Mouse (Mus musculus): ENCODE results near the gene Scube1. TPM values are rescaled to one million over a fixed set of nuclear protein-coding genes. Genes with fewer than 3 reads are reported as not detected.

Gene Scube1
- total RNA-seq (2014; fragmentation: Nextera tagmentation), result 0.07 TPM in 1 of 2 replicates, not detected in the other
- total RNA-seq (2017), result not detected in 2 replicates

DNA sequence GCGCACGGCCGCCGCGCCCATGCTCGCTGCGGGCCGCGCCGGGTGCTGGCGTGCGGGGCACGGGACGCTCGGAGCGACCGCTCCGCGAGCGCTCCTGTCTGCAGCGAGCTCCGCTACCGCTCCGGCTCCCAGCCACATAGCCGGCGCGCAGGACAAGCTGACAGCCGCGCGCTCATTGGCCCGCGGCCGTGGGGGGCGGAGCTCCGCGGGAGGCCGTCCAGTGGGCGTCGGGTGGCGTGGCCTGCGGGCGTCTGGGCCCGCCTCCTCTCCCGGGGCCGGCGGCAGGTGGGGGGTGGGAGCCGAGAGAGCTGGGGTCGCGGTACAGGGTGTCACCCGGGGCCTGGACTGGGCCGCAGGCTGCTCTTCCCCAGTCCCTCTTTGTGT is at the start of gene Scube1:
Scube1 (minus strand) TSS at position 136 of the 384 bp plus-strand sequence.
- peak; percentile 83 for ATAC-seq (replicated peaks; ENCODE audit: low FRiP score, low TSS enrichment, poor library complexity, severe bottlenecking)

DNA sequence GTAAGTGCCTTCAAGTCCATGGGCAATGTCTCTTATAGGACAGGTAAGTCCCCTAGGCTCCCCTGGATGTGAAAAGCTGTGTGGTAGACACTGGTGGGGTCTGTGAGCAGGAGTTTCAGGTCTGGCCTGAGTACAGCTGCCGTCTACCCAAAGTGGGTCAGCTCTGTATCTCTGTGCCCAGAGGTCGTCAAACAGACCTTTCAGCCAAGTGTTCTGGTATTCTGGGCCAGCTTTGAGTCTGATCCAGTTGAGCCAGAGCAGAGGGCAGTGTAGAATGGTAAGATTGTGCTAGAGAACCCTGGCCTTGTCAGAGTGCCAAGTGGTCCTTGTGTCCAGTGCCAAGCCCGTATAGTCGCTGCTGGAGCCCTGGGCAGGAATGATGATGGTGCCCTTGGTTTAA is 48.1 kb upstream of the Scube1 start:
- no peak for ATAC-seq (replicated peaks; ENCODE audit: low FRiP score, low TSS enrichment, poor library complexity, severe bottlenecking)

DNA sequence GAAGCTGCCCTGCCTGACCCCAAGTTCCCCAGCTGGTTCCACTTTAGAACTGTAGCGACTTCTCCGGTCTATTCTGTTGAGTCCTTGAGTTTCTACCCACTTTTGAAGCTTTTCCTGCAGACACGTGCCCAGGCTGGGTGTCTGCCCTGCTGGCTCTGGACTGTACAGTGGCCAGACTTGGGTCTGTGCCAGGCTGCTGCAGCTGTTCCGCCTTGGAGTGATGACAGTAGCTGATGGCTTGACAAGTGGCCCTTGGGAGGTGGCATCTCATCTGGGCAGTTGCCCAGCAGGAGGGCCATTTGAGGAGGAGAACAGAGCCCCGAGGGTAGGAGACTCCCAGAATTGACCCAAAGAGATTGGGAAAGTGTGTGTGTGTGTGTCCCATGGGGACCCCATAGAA is 47.6 kb upstream of the Scube1 start:
- ATAC-seq (replicated peaks; ENCODE audit: low FRiP score, low TSS enrichment, poor library complexity, severe bottlenecking), result no peak

DNA sequence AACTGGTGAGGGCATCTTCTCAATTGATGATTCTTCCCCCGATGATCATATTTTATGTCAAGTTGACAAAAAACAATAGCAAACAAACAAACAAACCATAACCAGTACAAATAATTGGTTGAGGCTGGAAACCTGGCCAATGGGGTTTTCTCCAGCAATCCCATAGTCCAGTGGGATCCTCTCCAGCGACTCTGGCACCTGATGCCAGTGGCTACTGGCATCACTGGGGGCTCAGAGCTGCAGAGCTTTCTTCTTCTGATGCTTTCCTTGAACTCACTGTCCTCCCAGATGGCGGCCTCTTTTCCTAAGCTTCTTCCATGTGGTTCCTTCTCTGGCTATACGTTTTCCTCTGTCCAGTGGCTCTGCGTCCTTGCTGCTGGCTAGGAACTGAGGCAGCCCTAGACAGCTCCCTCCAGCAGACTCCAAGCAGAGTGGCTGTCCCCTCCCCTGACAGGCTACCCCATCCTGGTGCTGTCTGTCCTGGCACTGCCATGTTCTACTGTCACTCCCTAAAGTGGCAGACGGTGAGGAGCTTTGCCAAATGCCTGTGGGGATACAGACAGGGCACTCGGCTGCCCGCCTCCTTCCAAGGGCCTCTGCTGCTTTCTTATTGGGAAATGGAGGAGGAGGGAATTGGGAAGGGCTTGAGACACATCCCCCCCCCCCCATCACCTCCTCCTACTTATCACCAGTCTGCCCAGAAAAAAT is 46.7 kb upstream of the Scube1 start:
- ATAC-seq (replicated peaks; ENCODE audit: low FRiP score, low TSS enrichment, poor library complexity, severe bottlenecking), result no peak

DNA sequence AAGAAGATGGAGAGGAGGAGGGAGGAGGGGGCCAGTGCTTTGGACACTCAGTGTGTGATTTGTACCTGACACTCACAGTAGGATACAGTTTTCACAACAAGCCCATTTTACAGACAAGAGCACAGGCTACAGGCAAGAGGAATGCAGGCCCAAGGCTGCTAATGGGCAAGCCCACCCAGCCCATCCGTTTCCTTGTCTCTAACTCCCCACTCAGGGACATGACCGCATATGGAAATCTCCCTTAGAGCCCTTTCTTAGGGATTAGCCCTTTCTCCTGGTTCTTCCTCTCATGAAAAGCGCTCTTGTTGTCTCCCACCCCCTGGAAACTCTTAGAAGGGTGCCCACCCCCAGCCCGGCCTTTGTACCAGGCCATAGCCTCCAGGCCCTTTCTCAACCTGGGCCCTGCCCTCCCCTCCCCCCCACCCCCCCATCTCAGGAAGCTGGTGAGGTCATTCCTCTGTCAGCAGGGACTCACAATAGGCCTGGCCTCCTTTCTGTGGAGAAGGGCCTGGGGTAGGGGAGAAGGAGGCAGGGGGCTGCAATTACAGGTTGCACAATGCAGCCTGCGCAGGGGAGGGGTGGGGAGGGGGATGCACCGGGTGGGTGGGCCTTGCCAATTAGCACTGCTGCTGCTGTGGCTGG is 40.7 kb upstream of the Scube1 start:
- no peak for ATAC-seq (replicated peaks; ENCODE audit: low FRiP score, low TSS enrichment, poor library complexity, severe bottlenecking)

DNA sequence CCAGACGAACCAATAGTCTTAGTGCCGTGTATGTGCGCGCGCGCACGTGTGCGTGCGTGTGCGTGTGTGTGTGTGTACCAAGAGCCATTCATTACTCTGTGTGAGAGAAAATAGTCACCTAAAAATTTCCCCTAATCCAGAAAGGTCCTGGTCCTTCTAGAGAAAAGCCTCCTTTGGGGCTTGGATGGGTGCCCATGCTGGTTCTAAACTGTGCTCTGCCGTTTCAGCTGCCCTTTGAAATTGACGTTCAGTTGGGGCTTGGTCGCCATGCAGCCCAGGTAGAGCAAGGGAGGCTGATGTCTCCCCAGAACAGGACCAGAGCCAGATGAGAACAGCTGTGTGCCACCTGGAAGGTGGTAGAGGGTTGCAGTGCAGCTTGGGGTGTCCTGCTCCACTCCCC is 36.7 kb upstream of the Scube1 start:
- no peak for ATAC-seq (replicated peaks; ENCODE audit: low FRiP score, low TSS enrichment, poor library complexity, severe bottlenecking)

DNA sequence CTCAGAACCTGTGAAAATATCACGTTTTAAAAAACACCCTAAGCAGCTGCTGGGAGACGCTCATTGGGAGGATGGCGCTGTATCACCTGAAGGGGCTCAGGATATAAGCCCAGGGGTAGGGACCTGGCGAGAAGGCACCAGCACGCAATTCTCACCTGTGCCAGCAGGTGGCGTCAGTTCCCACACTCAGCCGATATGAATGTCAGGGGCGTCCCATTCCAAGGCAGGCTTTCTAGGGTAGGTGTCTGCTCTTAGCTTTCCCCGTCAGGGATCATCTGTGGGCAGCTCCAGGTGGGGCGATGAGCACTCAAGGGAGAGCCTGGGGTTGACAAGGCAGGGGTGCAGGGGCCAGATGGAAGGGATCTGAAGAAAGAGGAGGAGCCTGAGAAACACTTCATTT is 35.9 kb upstream of the Scube1 start:
- ATAC-seq (replicated peaks; ENCODE audit: low FRiP score, low TSS enrichment, poor library complexity, severe bottlenecking), result 0 out of 2 replicates have a peak, but pooled peaks have one; percentile 63

DNA sequence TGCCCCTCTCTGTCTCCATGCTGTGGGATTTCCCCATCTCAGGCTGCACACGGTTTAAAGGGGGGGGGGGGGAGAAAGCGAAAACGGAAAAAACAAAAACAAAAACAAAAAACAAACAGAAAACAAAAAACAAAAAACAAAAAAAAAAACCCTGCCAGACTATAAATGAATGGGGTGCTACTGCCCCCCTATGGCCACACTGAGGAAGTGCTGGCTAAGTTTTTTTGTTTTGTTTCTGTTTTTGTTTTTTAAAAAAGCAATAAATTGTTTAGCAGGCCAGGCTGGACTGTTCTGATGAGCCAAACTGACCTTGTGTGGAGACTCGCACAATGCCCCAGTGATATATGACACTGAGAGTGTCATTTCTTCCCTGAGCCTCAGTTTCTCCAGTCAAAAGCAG is 34.1 kb upstream of the Scube1 start:
- ATAC-seq (replicated peaks; ENCODE audit: low FRiP score, low TSS enrichment, poor library complexity, severe bottlenecking), result no peak

DNA sequence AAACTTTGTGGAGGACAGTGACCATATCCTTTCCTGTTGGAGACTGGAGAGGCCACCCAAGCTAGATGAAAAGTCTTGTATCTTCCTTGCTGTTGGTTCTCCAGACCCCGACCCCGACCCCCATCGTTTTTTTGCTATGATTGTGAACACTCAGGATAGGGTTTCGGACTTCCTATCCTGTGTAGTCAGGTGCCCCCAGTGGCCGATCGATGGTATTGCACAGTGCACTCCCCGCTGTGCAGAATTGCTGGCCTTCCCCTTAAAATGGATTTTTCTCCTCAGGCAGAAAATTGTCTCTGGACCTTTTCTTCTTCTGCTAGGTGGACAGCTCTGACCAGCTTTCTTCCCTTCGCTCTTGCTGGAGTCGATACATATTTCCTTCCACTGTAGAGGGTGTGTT is 31.9 kb upstream of the Scube1 start:
- ATAC-seq (replicated peaks; ENCODE audit: low FRiP score, low TSS enrichment, poor library complexity, severe bottlenecking), result no peak

DNA sequence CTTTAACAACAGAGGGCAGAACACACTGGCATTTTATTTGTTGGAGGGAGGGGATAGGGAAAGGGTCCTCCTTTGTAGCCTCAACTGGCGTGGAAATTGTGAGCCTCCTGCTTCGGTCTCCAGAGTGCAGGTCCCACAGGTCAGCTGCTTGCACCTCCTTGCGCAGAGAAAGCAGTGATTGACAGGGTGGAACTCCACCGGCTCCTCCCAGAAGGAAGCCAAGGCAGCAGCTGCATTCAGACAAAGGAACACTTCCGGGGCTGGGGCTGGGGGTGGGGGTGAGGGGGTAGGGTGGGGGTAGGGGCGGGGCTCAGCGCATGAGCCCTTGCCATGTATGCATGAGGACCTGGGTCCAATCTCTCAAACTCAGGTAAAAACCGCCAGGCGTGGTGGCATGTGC is 24.6 kb upstream of the Scube1 start:
- no peak for ATAC-seq (replicated peaks; ENCODE audit: low FRiP score, low TSS enrichment, poor library complexity, severe bottlenecking)

DNA sequence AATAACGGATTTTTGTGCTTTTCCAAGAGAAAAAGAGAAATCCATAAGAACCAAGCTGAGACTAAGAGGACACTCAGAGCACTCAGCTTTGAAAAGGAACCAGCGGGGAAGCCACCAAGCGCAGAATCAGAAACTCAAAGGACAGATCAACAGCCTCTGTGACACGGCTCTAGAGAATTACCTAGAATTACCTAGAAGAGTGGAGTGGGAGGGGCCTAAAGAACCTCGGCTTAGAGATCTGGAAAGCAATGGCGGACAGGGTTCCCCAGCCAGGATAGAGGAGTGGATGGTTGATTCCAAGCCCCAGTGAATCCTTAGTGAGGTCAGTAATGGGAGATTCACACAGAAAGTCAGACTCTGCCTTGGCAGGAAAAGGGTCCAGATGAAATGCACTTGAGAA is 24.2 kb upstream of the Scube1 start:
- ATAC-seq (replicated peaks; ENCODE audit: low FRiP score, low TSS enrichment, poor library complexity, severe bottlenecking), result no peak

DNA sequence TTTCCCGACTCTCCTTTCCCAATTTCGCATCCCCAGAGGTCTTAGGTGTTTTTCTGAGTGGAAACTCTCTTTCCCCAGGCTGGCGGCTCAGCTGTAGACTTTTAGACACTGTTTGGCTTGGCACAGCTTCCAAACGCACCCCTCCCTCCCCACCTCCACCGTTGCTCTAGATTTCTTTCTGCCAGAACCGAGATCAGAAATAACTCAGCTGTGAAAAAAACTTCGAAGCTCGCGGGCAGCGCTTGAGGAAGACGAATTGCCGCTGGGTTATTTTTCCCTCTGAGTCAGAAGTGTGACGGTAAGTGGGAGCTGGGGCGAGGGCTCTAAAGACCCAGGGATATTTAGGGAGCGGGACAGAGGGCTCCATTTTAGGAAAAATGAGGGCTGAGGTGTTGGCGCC is 21.5 kb upstream of the Scube1 start:
- no peak for ATAC-seq (replicated peaks; ENCODE audit: low FRiP score, low TSS enrichment, poor library complexity, severe bottlenecking)

DNA sequence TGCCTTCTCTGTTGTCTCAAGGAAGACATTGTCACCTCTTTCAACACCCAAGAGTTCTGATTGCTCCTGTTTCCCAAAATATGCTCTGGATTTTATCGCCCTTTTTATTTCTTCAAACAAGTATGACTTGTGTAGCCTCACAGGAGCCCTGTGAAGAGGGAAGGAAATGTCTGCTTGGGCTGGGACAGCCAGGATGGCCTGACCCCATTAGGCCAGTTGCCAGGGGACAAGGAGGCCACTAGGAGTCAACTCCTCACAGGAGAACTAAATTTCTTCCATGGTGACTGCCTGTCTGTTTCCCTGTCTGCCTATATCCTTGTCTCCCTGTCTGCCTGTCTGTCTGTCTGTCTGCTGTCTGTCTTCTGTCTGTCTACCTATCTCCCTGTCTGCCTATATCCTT is 17.2 kb upstream of the Scube1 start:
- no peak for ATAC-seq (replicated peaks; ENCODE audit: low FRiP score, low TSS enrichment, poor library complexity, severe bottlenecking)

DNA sequence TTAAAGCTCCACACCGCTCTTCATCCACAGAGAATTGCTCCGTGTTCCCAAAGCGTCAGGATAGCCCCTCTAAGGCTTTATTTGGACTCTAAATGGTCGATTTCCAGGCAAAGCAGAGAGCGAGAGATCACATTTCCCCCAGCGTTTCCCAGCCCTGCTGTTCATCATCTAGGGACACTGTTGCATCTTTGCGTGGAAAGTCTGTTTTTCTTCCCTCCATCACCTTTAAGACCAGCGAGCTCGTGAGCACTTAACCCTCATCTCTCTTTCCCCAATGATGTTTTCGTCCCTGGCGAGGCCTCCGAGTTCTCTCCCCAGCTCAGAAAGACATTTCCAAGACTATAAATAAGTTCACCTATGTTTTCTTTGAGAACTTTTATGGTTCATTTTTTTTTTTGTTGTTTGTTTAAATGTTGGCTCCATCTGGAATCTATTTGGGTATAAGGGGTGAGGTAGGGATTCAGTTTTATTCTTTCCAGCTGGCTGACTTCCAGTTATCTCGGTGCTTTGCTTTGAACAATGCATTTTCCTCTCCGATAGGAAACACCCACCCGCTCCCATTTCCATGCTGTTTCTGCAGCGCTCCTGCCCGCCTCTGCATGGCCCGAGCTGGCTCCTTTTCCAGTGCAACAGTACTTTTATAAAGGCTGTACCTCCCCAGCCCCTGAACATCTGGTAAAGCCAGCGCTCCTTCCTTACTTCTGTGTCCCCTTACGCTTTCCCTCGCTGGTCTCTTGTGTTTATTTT is 16.0 kb upstream of the Scube1 start:
- ATAC-seq (replicated peaks; ENCODE audit: low FRiP score, low TSS enrichment, poor library complexity, severe bottlenecking), result no peak

DNA sequence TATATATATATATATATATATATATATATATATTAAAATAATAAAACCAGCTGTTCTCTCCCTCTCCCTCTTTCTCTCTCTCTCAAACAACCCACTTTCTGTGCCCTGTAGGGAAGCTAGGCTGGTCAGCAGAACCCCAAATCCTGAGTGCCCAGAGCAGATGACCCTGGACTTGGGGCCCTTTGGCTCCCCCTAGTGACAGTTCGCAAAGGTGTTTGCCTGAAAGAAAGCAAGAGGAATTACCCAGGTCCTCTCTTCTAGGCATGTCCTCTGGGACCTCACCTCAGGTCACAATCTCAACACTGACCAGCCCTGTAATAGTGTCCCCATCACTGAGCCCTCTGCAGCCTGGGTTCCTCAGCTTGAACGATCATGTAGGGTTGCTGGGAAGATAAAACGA is 2.8 kb upstream of the Scube1 start:
- ATAC-seq (replicated peaks; ENCODE audit: low FRiP score, low TSS enrichment, poor library complexity, severe bottlenecking), result no peak

DNA sequence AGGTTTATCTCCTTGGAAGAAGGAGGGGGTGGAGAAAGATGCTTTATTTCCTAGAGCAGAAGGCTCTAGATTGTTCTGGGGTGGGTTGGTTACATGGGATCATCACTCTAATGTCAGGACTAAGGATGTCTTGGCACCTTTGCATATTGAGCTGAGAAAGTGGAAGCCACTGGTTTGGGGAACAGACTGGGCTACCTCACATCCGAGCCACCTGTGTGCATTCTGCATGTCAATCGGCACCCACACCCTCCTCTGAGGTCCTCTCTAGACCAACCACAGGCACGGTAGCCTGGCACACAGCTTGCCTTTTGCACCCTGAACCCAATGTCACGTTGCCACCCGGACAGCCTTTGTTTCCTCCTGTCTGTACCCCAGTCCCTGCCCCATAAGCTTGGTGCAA is 1.9 kb upstream of the Scube1 start:
- ATAC-seq (replicated peaks; ENCODE audit: low FRiP score, low TSS enrichment, poor library complexity, severe bottlenecking), result no peak

DNA sequence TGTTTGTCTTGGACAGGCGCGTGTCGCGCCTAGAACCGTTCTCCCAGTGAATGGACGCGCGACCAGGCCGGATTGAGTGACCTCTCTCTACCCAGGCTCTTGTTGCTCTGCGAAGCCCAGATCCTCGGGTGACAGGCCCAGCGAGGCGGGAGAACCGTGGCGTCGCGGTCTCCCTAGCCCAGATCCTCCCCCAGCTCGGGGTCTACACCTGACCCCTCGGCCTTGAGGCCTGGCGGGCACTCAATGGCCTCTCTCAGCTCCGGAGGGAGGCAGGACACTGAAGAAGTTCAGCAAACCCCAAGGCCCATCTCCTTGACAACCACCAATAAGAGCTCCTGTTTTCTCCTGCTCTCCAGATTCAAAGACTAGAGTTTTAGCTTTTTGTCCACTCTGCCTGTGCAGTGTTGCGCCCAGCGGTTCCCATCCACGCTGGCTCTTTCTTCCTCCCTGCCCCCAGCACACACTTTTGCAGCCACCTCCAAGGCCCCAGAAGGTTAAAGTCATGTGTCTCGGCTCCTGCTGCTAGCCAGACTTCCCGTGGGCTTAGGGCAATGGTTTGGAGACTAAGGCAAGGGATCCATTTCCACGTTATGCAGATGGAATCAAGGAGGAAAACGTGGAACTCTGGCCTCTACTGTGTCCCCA is 857 bp upstream of the Scube1 start:
- ATAC-seq (replicated peaks; ENCODE audit: low FRiP score, low TSS enrichment, poor library complexity, severe bottlenecking), result no peak

DNA sequence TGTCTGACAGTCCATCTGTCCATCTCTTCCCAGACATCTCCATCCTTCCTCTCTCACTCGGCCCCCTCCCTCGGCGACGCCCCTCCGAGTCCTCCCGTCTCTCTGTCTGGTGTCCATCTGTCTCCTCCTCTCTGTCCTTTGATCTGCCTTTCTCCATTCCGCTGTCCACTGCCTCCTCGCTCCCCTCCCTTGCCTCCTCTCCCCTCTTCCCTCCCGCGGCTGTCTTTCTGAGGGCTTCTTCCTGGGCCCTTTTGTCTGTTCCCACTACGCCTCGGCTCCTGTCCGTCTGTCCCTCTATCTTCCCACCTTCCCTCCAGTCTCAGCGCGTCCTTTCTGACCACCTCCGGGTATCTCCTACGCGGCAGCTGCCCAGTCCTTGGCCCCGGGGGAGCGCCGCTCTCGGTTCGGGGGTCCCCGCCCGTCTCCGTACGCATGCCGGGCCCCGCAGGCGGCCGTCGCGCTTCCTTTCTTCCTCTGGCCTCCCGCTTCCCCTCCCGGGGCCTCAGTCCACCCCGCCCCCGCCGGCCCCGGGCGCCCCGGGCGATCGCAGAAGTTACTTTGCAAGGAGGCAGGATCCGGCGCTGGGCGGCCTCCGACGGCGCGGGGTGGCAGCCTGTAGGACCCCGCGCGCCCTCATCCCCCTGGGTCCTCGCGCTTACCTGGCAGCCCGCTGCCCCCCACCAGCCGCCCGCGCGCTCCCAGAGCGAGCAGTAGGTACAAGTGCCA is 498 bp downstream of the Scube1 start:
- no peak for ATAC-seq (replicated peaks; ENCODE audit: low FRiP score, low TSS enrichment, poor library complexity, severe bottlenecking)

DNA sequence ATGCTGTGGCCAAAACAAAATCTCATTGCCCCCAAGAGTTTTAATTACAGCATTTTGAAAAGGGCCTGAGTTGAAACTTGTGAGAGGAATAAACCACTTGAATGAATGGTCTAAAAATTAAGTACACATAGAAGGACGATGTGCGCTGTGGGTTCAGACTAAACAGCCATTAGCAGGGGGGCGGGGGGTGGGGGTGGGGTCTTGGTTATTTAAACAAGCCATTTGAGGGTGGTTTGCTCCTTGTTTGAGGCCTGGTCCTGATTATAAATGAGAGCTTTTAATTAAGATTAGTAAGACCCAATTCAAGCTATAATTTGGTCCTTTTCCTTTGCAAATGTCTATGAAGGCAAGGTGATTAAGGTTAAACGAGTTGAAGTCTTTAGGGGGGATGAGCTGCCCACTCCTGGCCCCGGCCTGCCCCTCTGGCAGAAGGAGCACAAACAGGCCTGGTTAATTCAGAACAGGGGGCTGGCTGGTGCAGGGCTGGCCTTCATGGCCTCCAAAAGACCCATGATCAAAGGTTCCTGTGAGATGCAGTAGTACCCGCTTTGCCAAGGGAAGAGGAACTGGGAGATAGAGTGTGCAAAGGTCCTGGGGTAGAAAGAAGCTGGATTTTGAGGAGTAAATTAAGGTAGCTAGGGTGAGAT is 9.1 kb downstream of the Scube1 start:
- ATAC-seq (replicated peaks; ENCODE audit: low FRiP score, low TSS enrichment, poor library complexity, severe bottlenecking), result no peak

Data from megakaryocyte-erythroid progenitor cell, adult 5-6 weeks (primary cell).